Mouse (Mus musculus) left cerebral cortex, postnatal 14 days (tissue): Measurements from ENCODE around the gene Neurl2. TPM values are rescaled to one million over a fixed set of nuclear protein-coding genes. Genes with fewer than 3 reads are reported as not detected.
"Not testable (repeated sequence)": the region's sequence is repeated elsewhere in the genome, so short reads cannot be mapped to it uniquely, and the experiment has no call there.

Experiments
- DNase-seq, 2 experiments: peaks; one replicate each; pipeline ENCODE4 v3.0.0; 2021 to 2022; ENCODE audit warnings: low spot score in 2 of 2, mixed read lengths in 1 of 2
- intact Hi-C: fragments of 180-260 bp; cut with DNase I; formaldehyde crosslinking; loops from one replicate; pipeline ENCODE4 v1.15.1; 2025
- total RNA-seq, 2 experiments: library from RNA; stranded (reverse); gene quantifications; 2 replicates each; pipeline ENCODE4 v1.2.3; 2021

The Neurl2 gene
- total RNA-seq, 2 experiments from 2014 or later: 3.6 to 4.5 TPM

DNA sequence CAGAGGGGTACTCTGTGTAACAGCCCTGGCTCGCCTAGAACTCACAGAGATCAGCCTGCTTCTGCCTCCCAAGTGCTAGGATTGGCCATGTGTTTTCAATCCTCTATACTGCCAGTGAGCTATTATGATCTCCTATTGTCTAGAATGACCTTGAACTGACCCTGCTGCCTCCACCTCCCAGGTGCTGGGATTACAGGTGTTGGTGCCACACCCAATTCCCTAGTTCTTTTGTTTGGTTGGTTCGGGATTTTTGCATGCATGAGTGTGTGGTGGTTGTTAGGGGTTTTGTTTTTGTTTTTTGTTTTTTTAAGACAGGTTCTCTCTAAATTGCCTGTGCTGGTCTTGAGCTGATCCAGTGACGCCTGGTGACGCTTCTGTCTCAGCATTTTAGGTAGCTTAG lies 9.3 kb downstream of the Neurl2 start:
- no peak for DNase-seq
- intact Hi-C loops: no loop called here

DNA sequence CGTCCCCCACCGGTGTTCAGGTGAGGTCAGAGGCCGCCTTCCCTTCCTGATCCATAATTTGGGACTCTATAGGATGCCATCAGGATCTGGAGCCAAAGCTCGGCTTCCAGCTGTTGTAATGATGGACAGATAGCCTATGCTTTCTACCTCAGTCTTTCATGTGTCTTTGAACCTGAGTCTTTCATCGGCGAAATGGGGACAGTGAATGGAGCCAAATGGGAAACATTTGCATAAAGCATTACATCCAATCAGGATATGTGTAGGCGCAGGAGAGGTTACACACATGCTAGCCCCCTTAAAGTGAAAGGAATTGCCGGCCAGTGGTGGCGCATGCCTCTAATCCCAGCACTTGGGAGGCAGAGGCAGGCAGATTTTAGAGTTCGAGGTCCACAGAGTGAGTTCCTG lies 10.1 kb downstream of the Neurl2 start:
- intact Hi-C loops: no loop called here
- DNase-seq: peak; percentile 39 to 55

DNA sequence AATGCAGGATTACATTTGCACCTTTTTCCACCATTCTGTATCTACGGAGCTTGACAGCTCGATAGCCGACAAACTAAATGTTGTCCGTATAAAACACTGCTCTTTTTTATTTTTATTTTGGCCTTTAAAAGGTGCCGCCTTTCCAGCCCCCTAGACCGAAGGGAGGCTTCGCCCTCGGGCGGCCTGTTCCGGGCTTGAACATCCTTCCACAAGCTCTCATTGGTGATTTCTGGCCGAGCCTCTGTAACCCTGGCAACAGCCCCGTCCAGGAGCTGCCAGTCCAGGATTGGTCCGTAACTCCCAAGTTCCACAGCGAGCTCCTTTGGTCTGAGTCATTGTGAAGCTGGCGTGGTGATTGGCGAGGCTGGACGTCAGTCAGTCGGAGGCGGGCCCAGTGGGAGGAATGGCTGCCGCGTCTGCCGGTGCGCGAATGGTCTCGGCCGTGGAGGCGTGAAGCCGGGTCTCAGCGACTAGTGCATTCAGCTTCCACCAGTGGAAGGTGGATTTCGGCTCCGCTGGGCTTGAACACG lies 10.6 kb downstream of the Neurl2 start, which contains the start of gene Zswim1:
Gene Zswim1, plus strand, starts transcription at position 51 of the 530 bp plus-strand sequence.
- DNase-seq: peak; percentile 100
- intact Hi-C loops: no loop called here

DNA sequence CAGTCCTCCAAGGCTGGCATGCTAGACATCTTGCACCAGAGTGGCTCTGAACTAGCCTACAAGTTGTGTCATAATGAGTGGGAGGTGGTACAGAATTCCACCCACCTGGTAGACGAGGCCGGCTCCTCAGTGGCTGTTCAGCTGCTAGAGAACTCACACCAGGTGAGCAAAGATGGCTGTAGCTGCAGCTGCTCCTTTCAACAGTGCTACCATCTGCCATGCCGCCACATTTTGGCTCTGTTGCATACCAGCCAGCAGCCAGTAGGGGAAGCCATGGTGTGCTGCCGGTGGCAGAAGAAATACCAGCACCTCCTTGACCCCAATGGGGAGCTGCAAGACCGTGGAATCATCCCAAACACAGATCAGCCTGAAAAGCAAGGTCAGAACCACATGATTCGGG lies 12.2 kb downstream of the Neurl2 start:
- intact Hi-C loops: no loop called here
- DNase-seq: no peak

DNA sequence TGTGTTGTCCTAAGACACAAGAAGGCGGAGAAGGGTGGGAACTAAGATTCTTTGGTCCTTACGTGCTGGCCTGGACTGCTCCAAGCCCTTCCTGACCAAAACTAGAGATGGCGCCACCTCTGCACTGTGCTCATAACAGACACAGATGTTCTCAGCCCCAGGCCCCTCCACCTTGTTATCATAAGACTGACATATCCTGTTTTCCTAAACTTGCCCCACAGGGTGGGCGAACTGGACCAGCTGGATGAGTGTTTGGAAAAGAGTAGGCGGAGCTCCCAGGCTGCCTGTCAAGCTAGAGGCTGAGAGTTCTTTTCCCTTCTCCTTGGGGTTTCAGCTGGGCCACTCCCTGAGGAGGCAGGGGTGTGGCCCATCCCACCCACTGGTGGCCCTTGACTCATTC lies 15.6 kb downstream of the Neurl2 start:
- DNase-seq: no peak
- intact Hi-C loops: no loop called here

DNA sequence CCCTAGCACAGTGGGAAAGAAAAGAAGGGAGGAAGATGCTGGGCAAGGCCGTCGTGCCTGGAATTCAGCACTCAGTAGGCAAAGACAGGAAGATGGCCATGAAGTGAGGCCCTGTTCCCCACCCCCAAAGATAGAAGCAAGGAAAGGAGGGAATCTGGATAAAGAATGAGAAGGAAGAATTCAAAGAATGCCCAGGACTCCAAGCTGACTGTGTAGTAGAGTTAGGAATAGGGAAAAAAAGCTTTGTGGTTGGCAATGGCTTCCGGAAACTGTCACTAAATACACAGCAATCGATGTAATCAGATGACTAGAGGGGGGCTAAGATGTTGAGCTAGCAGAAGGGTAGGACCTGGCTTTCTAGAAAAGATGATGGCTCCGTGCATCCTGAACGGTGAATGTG lies 16.1 kb downstream of the Neurl2 start:
- intact Hi-C loops: no loop called here
- DNase-seq: no peak

DNA sequence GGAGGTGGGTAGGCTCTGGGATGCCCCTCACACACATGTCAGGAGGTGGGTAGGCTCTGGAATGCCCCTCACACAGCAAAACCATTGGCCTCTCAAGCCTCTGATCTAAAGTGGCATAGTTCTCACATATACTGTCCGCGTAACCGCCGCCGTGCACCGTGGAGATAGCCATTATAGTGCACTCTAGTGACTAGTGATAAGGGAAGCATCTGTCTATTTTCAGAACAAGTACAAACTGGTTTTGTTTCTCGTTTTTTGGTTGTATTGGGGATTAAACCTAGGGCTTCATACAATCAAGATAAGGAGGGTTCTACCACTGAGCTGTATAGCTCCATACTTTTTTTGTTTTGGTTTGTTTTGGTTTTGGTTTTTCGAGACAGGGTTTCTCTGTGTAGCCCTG lies 17.4 kb downstream of the Neurl2 start:
- DNase-seq: no peak
- intact Hi-C loops: no loop called here

DNA sequence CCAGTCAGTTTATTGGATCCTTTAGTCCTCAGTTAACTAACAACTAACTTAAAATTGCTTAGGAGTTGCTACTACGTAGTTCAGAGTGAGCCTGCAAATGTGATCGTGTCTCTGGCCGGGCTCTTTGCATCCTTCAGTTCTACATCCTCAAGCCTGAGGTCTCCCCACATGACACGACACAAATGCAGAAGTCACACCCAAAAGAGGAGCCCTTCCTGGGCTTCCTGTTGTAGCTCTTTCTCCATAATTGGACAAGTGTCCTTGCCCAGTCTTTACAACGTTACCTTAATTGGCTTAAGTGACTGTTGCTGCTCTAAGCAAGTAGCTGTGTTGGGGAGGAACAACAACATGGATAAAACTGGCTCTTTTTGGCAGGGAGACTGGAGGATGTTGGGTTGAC lies 17.9 kb downstream of the Neurl2 start:
- intact Hi-C loops: no loop called here
- DNase-seq: no peak

DNA sequence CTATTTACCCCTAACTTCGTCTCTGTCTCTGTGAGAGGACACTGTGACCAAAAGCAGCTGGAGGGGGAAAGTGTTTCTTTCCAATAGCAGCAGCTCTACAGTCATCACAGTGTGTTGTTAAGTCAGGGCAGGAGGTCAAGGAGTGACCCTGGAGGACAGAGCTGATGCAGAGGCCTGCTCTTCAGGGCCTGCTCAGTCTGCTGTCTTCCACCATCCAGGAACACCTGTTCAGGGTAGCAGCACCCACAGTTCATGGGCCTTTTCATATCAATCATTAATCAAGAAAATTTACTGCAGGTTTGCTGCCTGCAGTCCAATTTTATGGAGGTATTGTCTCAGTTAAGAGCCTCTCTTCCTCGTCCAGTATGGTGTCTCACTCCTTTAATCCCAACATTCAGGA lies 19.7 kb downstream of the Neurl2 start:
- DNase-seq: no peak
- intact Hi-C loops: no loop called here

DNA sequence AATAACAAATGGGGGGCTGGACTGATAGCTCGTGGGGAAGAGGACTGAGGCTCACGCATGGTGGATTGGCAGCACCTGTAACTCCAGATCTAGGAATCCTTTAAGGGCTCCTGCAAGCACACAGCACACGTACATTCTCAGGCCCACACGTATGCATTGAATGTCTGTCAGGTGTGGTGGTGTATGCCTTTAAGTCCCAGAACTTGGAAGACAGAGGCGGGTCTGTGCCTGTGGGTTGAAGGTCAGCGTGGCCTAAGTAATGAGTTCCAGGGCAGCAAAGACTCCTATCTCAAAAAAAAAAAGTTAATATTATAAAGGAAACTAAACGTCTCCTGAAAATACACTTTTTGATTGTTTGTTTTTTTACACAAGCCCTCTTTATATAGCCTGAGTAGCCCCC lies 26.6 kb downstream of the Neurl2 start:
- intact Hi-C loops: no loop called here
- DNase-seq: no peak

DNA sequence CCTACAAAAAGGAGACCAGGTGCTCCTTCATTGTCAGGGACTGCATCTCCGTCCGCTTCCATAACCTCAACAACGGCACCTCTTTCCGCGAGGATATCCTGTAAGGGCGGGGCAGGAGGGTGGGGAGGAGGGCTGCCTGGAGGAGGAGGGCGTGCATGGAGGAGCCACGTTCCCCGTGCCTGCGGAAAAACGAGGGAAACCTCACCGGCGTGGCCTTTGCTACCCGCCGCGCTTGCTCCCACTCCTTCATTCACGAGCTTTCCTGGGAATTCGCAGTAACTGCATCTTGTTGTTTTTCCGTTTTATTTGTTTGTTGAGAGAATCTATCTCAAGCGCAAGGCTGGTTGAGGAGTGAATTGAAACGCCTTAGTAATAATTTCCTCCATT lies 27.9 kb downstream of the Neurl2 start:
- DNase-seq: peak in 1 of 2 experiments; percentile 28
- intact Hi-C loops: no loop called here

DNA sequence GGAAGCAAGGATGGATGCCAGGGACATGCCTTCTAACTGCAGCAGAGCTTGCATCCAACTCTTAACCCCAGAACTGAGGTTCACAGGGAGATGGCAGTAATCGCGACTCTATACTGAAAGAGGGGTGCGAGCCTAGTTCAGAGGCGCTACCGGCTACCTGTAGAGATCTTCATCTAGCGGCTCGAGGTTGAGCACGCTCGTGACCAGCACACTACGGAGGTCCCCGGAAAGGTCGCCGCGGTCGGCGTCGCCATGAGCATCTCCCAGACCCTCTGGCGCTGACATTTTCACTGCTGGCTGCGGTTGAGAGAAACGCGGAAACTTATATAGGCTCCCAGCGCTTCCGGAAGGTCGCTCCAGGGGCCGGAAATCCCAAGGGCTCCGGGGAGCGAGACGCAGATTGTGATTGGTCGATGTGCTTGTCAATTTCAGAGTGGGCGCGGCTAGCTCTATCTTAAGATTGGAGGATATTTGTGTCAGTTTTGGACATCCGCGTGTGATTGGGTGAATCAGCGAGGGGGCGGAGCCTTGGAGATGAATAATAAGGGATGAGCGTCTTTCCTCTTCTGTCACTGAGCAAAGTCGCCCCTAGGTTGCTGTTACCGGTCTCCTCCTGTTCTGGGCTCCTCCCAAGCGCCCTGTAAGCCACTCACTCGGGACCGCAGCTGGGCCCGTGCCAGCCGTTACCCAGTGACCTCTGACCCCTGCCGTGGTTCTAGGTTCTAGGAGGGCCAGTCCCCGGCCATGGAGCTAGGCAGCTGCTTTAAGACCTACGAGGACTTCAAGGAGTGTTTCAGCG lies 28.5 kb downstream of the Neurl2 start, which contains the start of the genes Acot8 and Zswim3:
Gene Acot8, minus strand, starts transcription at position 350 of the 799 bp plus-strand sequence.
Gene Zswim3, plus strand, starts transcription at position 566 of the 799 bp plus-strand sequence.
- intact Hi-C loops: no loop called here
- peak; percentile 99 to 100 for DNase-seq

DNA sequence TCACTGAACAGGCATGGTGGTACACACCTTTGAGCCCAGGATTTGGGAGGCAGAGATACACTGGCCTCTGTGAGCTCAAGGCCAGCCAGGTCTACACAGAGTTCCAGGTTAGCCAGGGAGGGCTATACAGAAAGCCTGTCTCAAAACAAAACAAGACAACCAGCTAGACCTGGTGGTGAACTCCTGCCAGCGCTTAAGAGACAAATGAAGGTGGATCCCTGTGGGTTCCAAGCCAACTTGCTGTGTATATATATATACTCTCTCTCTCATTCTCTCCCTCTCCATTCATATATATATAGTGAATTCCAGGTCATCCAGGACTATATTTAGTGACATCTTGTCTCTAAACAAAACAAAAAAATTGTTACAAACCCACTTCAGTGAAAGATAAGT lies 29.3 kb downstream of the Neurl2 start:
- intact Hi-C loops: no loop called here
- DNase-seq: no peak

DNA sequence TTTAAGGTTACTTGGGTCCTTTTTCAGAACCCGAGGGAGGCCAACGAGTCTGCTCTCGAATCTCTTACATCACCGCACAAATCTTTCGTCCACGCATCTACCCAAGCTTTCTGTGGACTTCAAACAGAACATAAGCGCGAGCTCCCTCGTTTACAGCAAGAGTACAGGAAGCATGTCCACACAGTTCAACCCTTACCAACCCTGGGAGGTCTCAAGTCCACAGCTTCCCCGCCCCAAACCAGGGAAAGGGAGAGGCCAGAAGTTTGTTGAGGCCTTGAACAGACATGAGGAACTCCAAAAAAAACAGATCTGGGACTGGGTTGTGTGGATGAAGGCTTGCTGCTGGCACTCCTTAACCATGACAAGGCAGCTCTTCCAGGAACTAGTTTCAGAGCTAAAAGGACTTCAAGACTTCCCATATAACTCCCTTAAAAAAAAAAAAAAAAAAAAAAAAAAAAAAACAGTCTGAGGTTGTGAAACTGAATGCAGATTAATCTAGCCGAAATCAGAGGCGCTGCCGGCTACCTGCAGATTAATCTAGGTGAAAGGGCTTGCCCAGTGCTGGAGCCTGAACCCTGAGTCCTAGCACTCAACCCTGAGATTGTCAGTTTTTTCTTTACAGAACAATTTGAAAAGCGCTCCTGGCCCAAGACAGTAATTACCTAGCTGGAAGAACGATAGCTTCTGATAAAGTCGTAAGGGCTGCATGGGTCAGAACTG lies 29.9 kb downstream of the Neurl2 start:
- DNase-seq: no peak

DNA sequence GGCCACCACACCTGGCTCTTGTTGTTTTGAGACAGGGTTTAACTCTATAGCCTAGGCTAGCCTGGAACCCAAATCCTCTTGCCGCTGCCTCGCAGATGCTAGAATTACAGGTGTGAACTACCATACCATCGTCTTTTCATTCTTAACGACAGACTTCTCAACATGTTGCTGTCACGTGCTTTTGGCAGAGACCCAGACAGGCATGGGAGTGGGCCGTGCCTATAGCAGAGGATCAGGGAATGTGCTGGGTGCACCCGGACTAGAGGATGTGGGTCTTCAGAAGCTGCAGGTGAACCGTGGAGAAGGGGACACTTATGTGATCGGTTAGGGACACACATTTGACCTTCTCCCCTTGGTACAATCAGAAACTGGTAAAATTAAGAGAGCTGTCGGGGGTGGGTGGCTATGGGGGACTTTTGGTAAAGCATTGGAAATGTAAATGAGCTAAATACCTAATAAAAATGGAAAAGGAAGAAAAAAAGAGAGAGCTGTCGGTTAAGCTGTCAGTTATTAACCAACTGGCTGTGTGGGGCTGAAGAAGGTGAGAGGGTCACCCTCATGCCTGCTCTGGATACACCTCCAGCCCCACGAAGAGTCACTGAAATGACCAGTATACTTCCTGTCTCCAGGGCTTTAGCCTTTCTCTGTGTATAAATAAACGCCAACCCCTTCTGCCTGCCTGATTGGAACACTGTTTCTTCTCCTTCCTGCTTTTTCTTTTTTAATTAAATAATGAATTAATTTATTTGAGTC lies 32.8 kb downstream of the Neurl2 start:
- intact Hi-C loops: no loop called here
- no peak for DNase-seq

More for the DNA sequence above, 29.9 kb downstream of the Neurl2 start:
- intact Hi-C loops: no loop called here

DNA sequence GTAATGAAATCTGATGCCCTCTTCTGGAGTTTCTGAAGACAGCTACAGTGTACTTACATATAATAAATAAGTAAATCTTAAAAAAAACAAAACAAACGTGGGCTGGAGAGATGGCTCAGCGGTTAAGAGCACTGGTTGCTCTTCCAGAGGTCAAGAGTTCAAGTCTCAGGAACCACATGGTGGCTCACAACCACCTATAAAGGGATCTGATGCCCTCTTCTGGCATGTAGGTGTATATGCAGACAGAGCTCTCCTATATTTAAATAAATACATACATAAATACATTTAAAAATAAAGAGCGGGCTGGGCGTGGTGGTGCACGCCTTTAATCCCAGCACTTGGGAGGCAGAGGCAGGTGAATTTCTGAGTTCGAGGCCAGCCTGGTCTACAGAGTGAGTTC lies 34.7 kb downstream of the Neurl2 start:
- intact Hi-C loops: not testable (repeated sequence)

DNA sequence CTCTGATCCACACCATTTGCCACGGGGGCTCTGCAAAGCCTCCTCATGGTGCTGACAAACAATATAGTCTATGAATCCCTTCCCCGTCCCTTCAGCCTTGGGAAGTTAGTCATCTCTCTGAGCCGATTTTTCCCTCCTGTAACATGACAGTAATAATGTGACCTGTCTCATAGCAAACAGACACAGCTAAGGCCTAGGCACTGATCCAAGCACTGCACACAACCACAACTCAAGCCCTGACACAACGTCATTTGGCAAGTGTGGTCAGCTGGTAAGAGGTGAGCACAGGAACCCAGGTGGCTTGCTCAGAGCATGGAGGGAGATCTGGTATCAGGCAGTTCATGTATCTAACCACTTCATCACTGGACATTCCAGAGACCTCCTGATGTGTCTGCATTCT lies 37.4 kb downstream of the Neurl2 start:
- intact Hi-C loops: no loop called here
- no peak for DNase-seq

More for the DNA sequence above, 34.7 kb downstream of the Neurl2 start:
- not testable (repeated sequence) for DNase-seq

DNA sequence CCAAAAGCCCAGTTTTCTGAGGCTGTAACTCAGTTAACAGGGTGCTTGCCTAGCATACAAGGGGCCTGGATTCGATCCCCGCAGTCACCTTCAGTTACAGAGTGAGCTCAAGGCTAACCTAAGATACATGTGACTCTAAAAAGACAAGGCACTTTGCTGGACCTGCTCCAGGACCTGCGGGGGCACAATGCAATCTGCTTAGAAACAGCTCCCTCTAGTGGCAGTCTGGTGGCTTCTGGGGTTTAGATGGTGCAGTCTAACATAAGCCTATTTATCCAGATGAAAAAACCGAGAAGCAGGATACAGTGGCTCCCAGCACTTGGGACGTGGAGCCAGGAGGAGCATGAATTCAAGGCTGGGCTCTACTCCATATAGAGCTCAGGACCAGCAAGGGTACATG lies 39.0 kb downstream of the Neurl2 start:
- peak; percentile 87 to 94 for DNase-seq
- intact Hi-C loops: no loop called here

DNA sequence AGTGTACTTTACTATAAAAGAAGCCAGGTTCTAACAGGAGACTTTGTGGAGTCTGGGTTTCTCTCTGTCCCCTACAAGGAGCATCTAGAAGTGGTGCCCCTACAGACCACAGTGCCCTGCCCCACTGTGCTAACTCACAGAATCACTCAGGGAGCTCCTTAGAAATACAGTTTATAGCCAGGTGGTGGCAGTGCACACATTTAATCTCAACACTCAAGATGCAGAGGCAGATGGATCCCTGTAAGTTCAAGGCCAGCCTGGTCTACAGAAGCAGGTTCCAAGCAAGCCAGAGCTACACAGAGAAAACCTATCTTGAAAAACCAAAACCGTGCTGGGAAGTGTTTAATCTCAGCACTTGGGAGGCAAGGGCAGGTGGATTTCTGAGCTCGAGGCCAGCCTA lies 39.5 kb downstream of the Neurl2 start:
- intact Hi-C loops: no loop called here
- peak; percentile 16 to 46 for DNase-seq

DNA sequence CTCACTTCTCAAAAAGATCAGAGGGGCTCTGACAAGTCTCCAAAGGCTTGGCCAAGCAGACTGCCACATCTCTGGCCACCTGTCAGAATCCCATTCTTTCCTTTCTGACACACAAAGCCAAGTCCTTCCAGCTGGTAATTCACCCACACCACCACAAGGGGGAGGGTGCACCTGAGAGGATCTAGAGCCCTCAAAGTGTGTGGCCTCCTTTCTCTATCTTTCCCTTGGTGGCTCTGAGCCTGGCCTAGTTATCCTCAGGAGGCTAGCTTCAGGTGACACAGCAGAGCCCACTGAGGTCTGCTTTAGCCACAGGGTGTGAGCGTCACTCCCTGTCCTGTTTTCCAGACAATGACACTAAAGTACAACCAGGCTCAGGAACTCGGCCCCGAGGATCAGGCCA lies 40.0 kb downstream of the Neurl2 start:
- intact Hi-C loops: no loop called here
- DNase-seq: peak; percentile 61
